Mouse (Mus musculus): ENCODE measurements at regions not wholly inside any gene's neighbourhood (a gene's known extent, or its start where the extent isn't known, plus 50 kb on each side); places are given as distances from the start of the nearest gene placed in this dataset.
"Not testable (repeated sequence)": the region's sequence is repeated elsewhere in the genome, so short reads cannot be mapped to it uniquely, and the experiment has no call there.

DNA sequence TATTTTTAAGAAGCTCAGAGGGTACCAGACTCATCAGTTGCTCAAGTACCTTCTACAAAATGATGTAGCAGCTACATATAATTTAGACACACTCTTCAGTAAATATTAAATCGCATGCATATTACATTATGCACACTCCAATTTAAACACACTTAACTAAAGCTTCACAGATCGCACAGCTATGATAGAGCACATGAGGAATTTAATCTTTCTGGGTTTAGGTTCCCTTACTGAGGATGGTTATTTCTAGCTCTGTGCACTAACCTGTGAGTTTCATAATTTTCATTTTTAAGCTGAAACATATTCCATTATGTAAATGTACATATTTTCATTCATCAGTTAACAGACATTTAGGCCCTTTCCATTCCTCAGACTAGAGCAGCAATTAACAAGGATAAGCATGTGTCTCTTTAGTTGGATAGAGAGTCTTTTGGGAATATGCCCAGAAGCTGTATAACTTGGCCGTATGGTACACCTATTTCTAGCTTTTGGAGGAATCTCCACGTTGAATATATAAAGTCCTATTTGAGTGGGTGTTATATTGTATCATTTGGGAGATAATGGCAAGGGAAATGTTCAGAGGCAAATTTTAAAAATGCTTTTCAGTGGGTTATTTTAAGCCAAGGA is 694.0 kb downstream of the Trib2 start:
- no peak for DNase-seq (ENCODE audit: low spot score)

DNA sequence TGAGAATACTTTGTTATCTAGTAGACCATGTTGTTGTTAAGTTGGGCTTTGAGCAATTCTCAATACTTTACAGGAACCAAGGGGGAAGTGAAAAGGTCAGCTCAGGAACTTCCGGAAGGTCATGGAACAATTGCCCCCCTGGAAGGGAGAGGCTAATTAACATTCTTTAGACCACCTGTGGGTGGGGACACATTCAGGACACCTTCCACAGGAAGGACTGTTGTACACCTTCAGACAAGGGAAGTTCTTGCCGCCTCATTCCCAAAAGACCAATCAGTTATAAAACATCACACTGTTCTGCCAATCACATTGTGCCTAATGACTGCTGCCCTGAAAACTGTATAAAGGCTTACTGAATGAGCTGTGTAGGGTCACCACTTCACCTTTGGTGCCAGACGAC is 701.2 kb downstream of the Trib2 start:
- no peak for DNase-seq (ENCODE audit: low spot score)

DNA sequence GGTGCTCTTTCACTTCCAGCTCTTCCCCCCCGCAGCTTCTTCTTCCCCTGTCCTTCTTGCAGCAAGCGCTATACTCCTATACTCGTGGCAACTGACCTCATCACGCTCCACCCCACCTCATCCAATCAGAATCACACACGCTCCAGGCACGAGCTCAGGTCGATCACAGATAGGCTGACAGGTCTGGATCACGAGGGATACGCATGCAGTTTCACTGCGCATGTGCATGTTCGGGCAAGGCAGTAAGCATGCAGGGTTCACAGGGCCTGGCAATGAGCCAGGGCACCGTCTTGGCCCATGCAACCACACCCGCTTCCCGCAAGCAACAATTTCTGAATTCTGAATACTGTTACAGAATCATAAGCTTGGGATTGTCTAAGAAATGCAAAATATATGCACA is 701.9 kb downstream of the Trib2 start:
- no peak for DNase-seq (ENCODE audit: low spot score)

DNA sequence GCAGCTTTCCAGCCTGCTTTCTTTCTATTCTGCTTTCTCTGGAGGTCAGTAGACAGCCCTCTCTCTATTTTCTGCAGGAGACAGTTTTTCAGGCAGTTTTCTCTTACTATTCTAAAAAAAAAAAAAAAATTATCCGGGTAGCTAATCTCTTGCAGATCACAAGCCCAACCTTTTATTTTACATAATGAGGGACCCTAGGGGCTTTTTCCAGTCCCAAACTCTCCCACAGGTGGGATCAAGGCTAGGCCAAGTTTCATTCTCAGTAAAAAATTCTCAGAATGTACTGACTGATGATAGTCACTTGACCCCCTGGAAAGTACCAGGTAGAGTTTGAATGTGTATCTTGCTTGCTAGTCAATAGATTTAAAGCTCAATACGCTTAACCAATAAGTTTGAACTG is 705.7 kb downstream of the Trib2 start:
- no peak for DNase-seq (ENCODE audit: low spot score)

DNA sequence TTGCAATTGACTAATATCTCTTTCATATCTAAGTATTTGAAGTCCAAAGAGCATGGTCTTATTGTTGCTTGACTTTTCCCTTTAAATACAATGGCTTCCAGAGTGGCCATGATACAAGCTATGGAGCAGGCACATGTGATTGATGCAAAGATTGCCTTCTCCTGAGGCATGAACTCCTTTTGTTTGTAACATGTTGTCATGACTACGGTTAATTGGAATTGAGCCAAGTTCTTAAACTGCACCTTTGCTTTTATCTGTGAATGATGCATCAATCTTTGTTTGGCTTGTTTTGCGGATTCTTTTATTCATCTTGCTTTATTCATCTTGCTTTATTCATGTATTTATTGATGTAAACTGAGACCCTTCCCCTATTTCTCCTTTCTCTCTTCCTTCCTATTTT is 711.8 kb downstream of the Trib2 start:
- no peak for DNase-seq (ENCODE audit: low spot score)

DNA sequence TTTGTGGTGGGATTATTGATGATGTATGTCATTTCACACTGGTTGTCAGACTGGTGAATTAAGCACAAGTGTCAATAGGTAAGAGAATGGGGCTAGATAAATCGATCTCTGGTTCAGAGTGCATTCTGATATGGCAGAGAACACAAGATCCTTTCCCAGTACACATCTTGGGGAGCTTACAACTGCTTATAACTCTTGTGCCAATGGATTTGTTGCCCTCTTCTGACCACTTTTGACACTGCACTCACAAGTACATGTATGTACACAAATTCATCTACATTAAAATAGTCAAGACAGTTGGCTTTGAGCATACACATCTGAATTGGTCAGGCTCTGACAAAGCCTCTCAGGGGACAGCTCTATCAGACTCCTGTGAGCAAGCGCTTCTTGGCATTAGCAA is 738.1 kb downstream of the Trib2 start:
- no peak for DNase-seq (ENCODE audit: low spot score)

DNA sequence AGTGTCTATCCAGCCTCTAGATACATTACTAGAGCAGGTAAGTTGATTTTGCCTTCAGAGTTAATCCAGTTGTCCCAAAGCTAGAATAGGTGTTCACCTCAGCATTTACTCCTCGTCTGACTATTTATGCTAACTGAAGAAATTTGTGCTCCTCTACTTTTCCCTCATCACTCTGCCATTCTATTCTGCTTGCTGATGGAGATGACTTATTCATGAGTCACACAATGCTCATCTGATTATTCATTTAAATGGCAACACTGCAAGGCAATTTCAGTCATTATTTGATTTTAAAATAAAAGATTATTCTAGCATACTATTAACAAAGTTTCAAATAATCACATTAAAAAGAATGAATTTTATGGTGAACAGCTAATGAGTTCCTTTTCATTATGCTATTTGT is 752.4 kb downstream of the Trib2 start:
- no peak for DNase-seq (ENCODE audit: low spot score)

DNA sequence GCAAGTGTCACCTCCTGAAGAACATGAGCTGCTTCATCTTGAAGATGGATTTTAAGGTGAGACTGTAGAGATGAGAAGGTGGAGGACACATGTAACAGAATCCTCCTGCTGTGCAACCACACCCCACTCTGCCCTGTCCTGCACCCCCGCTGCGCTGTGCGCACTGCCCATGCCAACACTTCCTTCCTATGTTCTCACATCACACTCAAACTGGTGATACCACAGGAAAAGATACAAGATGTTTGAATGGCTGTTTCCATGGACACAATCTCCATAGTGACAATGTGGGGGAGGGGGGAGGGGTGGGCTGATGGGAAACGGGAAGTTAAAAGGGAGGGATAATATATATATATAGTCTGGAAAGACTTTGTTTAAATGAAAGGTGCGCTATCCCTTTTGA is 765.3 kb downstream of the Trib2 start:
- no peak for DNase-seq (ENCODE audit: low spot score)

DNA sequence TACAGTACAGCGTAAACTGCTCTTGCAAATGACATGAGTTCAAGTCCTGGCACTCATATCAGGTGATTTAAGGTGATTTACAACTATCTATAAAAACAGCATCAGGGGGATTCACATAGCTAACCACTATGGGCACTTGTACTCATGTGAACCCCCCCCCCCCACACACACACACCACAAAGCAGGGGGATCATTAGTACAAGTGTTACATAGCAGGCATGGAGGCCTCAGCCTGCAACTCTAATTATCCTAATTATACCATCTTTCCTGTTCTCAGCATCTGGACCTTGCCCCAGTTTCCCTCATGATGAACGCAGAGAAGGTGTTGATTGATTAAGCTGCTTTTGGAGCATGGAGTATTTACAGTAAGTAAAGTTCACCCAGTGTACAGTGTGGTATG is 773.5 kb downstream of the Trib2 start:
- no peak for DNase-seq (ENCODE audit: low spot score)

DNA sequence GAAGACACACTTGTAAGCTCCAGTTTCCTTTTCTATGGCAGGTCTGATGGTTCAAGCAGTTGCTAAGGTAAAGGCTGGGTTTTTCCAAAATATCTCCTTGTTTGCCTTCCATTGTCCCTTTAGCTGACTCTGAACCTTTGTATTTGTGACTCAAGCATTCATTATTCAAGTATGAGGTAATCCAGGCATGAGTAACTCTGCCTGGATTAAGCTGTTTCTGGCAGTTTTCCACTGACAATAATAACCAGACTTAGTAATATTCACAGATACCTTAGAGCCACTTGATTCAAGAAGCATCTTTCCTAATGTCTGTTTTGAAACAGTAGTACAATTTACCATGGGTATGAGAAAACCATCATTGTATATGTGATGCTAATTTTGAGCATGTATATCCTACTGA is 805.6 kb downstream of the Trib2 start:
- no peak for DNase-seq (ENCODE audit: low spot score)

DNA sequence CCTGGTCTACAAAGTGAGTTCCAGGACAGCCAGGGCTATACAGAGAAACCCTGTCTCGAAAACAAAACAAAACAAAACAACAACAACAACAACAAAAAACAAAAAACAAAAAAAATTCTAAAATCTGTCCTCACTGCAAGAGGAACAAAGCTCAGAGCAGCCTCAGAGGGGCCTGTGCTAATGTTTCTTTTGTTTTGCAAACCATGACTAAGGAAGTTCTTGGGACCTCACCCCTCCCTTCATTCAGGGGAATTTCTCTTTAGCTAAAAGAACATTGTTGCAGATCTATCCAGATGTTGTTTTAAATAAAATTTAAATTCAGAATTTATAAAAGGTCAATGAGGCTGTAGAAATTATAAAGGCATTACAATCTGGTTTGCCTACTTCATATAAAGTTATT is 814.3 kb downstream of the Trib2 start:
- not testable (repeated sequence) for DNase-seq (ENCODE audit: low spot score)
